Mouse (Mus musculus) ES-E14 (cell line): Measurements from ENCODE around the gene Pigv.

Source experiments
- CHD2 ChIP-seq: IDR thresholded peaks from 2 replicates; pipeline ENCODE4 v1.6.1; 2014; ENCODE audit warnings: mild to moderate bottlenecking, low read depth, low read length, inconsistent platforms
- HCFC1 ChIP-seq: IDR thresholded peaks from 2 replicates; pipeline ENCODE4 v1.6.1; 2012; ENCODE audit warnings: low read length, inconsistent platforms, borderline replicate concordance; ENCODE audit not compliant: insufficient read depth
- MAFK ChIP-seq: IDR thresholded peaks from 2 replicates; pipeline ENCODE4 v1.6.1; 2014; ENCODE audit warnings: mild to moderate bottlenecking, low read depth, low read length, inconsistent platforms; ENCODE audit not compliant: insufficient read depth
- ZNF384 ChIP-seq: IDR thresholded peaks from 2 replicates; pipeline ENCODE4 v1.6.1; 2012; ENCODE audit warnings: low read depth, low read length, inconsistent platforms

- no peak for TF ChIP-seq HCFC1
- TF ChIP-seq CHD2, result no peak
- TF ChIP-seq ZNF384, result no peak
- no peak for TF ChIP-seq MAFK
These were observed 41.2 kb downstream of the Pigv start for GRCm38 (mm10) chr4:133631071-133631768.
